Mouse (Mus musculus) spleen, adult 2 months (tissue): ENCODE data around the gene Cdc34. TPM values are rescaled to one million over a fixed set of nuclear protein-coding genes. Genes with fewer than 3 reads are reported as not detected.
A peak's percentile ranks its signal among the peaks of the same experiment; 100 is the strongest.

Experiments
- DNase-seq, 2 experiments: peaks; one replicate each; pipeline versions ENCODE4 v3.0.0 to v3.0.0-alpha.2; 2012 to 2021; ENCODE audit warnings: low spot score in 2 of 2, low read depth in 1 of 2
- H3K27ac ChIP-seq: fragments of 200-500 bp; 2 replicates; pipeline ENCODE4 v1.5.1; 2012; ENCODE audit warnings: low read length, inconsistent platforms; ENCODE audit not compliant: insufficient read depth
- H3K27me3 ChIP-seq: fragments of 200-500 bp; 2 replicates; pipeline ENCODE4 v1.6.1; 2012; ENCODE audit warnings: mild to moderate bottlenecking, moderate library complexity, low read length, inconsistent platforms; ENCODE audit not compliant: control insufficient read depth, insufficient read depth
- H3K36me3 ChIP-seq: fragments of 200-500 bp; 2 replicates; pipeline ENCODE4 v1.6.1; 2012; ENCODE audit warnings: mild to moderate bottlenecking, low read length, inconsistent platforms; ENCODE audit not compliant: control insufficient read depth, insufficient read depth
- H3K4me1 ChIP-seq: fragments of 200-500 bp; 2 replicates; pipeline ENCODE4 v1.6.1; 2011; ENCODE audit warnings: inconsistent platforms; ENCODE audit not compliant: control insufficient read depth, insufficient read depth, insufficient read length
- H3K4me3 ChIP-seq: fragments of 200-500 bp; 2 replicates; pipeline ENCODE4 v1.5.1; 2011; ENCODE audit warnings: mild to moderate bottlenecking, inconsistent platforms; ENCODE audit not compliant: insufficient read depth, insufficient read length; ENCODE audit errors: extremely low read depth
- CTCF ChIP-seq: fragments of 200-500 bp; IDR thresholded peaks from 2 replicates; pipeline ENCODE4 v1.5.1; 2011; ENCODE audit warnings: mild to moderate bottlenecking, inconsistent platforms; ENCODE audit not compliant: insufficient read depth, insufficient read length, insufficient replicate concordance; ENCODE audit errors: extremely low read depth
- POLR2A ChIP-seq: fragments of 200-500 bp; IDR thresholded peaks from 2 replicates; pipeline ENCODE4 v1.6.1; 2011; ENCODE audit warnings: low read depth, low read length, inconsistent platforms
- WGBS: fragments of 180-500 bp; shearing (Covaris S2); methylation state at CpG from one replicate; pipeline ENCODE4 v1.1.7; 2018; 5-methylcytosine and 5-hydroxymethylcytosine counted together
- polyA plus RNA-seq: library from polyadenylated mRNA; depleted of rRNA; stranded (reverse); fragments of >200 nt; gene quantifications from 2 replicates; pipeline ENCODE4 v1.2.3, GENCODE M21; 2012

The Cdc34 gene
- polyA plus RNA-seq, 1 experiment, result 119 TPM

GRCm38 (mm10) chr10:79716988-79717355 is 35.0 kb downstream of the Cdc34 start:
- TF ChIP-seq POLR2A (no peak), CTCF (no peak)
- no peak for DNase-seq
- H3K27me3 ChIP-seq, result peaks cover 17% of the 10 kb centered on the region
- H3K4me3 ChIP-seq, result peak overlapping the region; percentile 44; the same call in 1 of the 2 replicates
- H3K27ac ChIP-seq, result no peak overlapping the region
- peaks cover 7% of the 10 kb centered on the region; the same call in 1 of the 2 replicates for H3K4me1 ChIP-seq
- no peaks in the 10 kb centered on the region for H3K36me3 ChIP-seq
- 2% methylated on average over 44 of the region's 44 CpGs for WGBS

GRCm38 (mm10) chr10:79717640-79718357 is 35.8 kb downstream of the Cdc34 start:
- TF ChIP-seq POLR2A (no peak), CTCF (no peak)
- 7% methylated on average over 43 of the region's 43 CpGs for WGBS
- no peak overlapping the region for H3K4me3 ChIP-seq

DNA sequence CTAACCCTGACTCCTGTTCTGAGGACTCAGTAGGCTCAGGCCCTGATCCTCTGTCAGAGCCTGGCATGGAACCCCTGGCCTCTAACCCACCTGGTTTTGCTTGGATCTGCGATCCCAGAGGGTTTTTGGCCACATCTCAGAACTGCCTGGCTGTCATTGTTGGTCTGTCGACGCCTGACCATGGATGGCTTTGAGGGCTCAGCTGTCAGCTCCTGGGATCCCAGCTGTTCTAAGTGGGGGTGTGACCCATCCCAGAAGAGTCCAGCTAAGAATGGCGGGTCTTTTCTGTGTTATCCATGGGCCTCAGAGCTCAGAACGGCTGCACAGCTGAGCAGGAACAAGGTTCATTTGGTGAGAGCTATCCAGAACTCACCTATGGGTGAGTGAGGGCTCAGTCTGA is 39.1 kb downstream of the Cdc34 start:
- H3K36me3 ChIP-seq, result no peaks in the 10 kb centered on the region
- no peak for DNase-seq
- peaks cover 7% of the 10 kb centered on the region; the same call in 1 of the 2 replicates for H3K4me1 ChIP-seq
- peaks cover 17% of the 10 kb centered on the region for H3K27me3 ChIP-seq
- TF ChIP-seq POLR2A, result no peak
- no peak for TF ChIP-seq CTCF
- H3K4me3 ChIP-seq, result no peak overlapping the region
- no peak overlapping the region for H3K27ac ChIP-seq
- WGBS, result 78% methylated on average over 5 of the region's 5 CpGs

More at GRCm38 (mm10) chr10:79717640-79718357, 35.8 kb downstream of the Cdc34 start:
- peak in 1 of 2 experiments; percentile 27 for DNase-seq
- no peaks in the 10 kb centered on the region for H3K36me3 ChIP-seq
- H3K27ac ChIP-seq, result no peak overlapping the region
- peaks cover 7% of the 10 kb centered on the region; the same call in 1 of the 2 replicates for H3K4me1 ChIP-seq
- peaks cover 17% of the 10 kb centered on the region for H3K27me3 ChIP-seq

GRCm38 (mm10) chr10:79723047-79723446 is 41.1 kb downstream of the Cdc34 start:
- H3K4me3 ChIP-seq, result no peak overlapping the region
- WGBS, result 70% methylated on average over 6 of the region's 6 CpGs
- DNase-seq, result no peak
- H3K36me3 ChIP-seq, result no peaks in the 10 kb centered on the region
- 0 out of 2 replicates have a peak, but pooled peaks cover 2% of the 10 kb centered on the region for H3K27me3 ChIP-seq
- H3K4me1 ChIP-seq, result no peaks in the 10 kb centered on the region
- no peak for TF ChIP-seq CTCF
- no peak for TF ChIP-seq POLR2A
- H3K27ac ChIP-seq, result no peak overlapping the region

DNA sequence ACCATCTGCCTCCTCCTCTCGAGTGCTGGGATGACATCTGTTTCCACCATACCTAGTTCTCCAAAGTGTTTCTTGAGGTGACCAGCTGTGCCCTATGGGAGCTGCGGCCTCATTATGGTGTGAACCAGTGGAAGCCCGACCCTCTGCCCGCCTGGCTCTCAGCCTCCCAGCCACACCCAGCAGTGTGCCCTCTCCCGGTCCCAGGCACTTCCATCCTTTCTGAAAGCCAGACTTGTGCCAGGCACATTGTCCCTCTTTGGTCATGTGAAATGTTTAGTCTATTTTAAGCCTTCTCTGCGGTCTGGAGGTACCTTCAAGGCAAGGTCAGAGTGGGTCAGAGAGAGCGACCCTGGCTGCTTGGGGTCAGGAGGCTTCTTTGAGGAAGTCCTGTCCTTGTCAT is 41.7 kb downstream of the Cdc34 start:
- no peaks in the 10 kb centered on the region for H3K4me1 ChIP-seq
- TF ChIP-seq CTCF (no peak), POLR2A (no peak)
- 73% methylated on average over 7 of the region's 7 CpGs for WGBS
- H3K36me3 ChIP-seq, result no peaks in the 10 kb centered on the region
- H3K27me3 ChIP-seq, result 0 out of 2 replicates have a peak, but pooled peaks cover 2% of the 10 kb centered on the region
- H3K4me3 ChIP-seq, result no peak overlapping the region
- DNase-seq, result no peak
- no peak overlapping the region for H3K27ac ChIP-seq

- peak in 1 of 2 experiments; percentile 27 for DNase-seq
- Histone ChIP-seq H3K27me3 (no peaks in the 10 kb centered on the region), H3K4me1 (no peaks in the 10 kb centered on the region), H3K36me3 (no peaks in the 10 kb centered on the region), H3K27ac (no peak overlapping the region), H3K4me3 (no peak overlapping the region)
- TF ChIP-seq POLR2A (no peak), CTCF (peak; percentile 67; the same call in 1 of the 2 replicates)
- WGBS, result 37% methylated on average over 11 of the region's 11 CpGs
These were observed 44.1 kb downstream of the Cdc34 start for GRCm38 (mm10) chr10:79726090-79726489.

GRCm38 (mm10) chr10:79728323-79729249 is 46.6 kb downstream of the Cdc34 start:
- H3K4me3 ChIP-seq, result no peak overlapping the region
- no peaks in the 10 kb centered on the region for H3K27me3 ChIP-seq
- H3K36me3 ChIP-seq, result no peaks in the 10 kb centered on the region
- H3K27ac ChIP-seq, result no peak overlapping the region
- DNase-seq, result no peak
- WGBS, result 63% methylated on average over 28 of the region's 28 CpGs
- no peaks in the 10 kb centered on the region for H3K4me1 ChIP-seq
- TF ChIP-seq CTCF (no peak), POLR2A (no peak)
